Mouse (Mus musculus) left cerebral cortex, adult 11 months (tissue): ENCODE results near the gene Fads3.

Experiments
- DNase-seq: peaks from one replicate; pipeline ENCODE4 v3.0.0; 2022; ENCODE audit warnings: low spot score

Gene Fads3

GRCm38 (mm10) chr19:10070186-10070980 is 29.0 kb downstream of the Fads3 start:
- DNase-seq = no peak

DNA sequence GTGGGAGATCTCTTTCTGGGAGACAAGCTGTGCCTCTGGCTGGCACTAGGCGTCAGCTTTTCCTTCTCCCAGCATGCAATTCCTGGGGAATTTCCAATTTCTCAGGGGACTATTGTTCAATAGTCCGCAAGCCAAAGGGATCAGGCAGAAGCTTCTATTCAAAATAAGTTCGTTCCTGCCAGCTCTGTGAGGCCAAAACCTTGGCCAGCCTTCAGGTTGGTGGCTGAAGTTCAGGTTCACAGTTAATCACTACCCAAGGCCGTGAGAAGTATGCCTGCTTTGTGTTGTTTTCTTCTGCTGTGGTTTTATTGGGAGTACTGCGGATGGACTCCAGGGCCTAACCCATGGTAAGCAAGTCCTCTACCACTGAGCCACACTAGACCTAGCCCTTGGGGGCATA is 29.8 kb downstream of the Fads3 start:
- peak; percentile 42 for DNase-seq

- no peak for DNase-seq
These were observed 30.5 kb downstream of the Fads3 start for GRCm38 (mm10) chr19:10071892-10072291.

GRCm38 (mm10) chr19:10073145-10073544 is 31.8 kb downstream of the Fads3 start:
- DNase-seq = no peak

GRCm38 (mm10) chr19:10078392-10078791 is 37.0 kb downstream of the Fads3 start:
- DNase-seq = no peak

- no peak for DNase-seq
These were observed 39.0 kb downstream of the Fads3 start for GRCm38 (mm10) chr19:10080384-10080783.

- DNase-seq = no peak
These were observed 40.7 kb downstream of the Fads3 start for GRCm38 (mm10) chr19:10082105-10082504.

DNA sequence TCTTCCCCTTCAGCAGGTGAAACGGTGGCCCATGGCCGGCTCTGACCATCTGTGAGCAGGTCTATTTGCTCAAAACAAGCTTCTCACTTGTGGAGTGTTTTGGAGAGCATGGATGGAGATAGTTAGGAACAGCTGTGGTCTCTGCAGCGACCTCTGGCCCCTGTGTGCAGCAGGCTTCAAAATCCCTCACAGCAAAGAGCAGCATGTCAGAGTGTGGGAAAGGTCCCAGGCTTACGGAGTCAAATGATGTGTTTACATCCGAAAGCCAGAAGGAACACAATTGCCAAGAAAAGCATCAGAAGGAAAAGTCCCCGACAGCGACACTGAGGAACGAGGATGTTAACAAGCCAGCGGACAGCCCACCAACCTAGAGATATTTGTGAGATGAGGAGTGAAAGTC is 44.1 kb downstream of the Fads3 start:
- DNase-seq = no peak

GRCm38 (mm10) chr19:10086976-10087375 is 45.6 kb downstream of the Fads3 start:
- DNase-seq = no peak

GRCm38 (mm10) chr19:10093829-10094228 is 52.5 kb downstream of the Fads3 start:
- DNase-seq = no peak

GRCm38 (mm10) chr19:10094695-10095094 is 53.3 kb downstream of the Fads3 start:
- no peak for DNase-seq

DNA sequence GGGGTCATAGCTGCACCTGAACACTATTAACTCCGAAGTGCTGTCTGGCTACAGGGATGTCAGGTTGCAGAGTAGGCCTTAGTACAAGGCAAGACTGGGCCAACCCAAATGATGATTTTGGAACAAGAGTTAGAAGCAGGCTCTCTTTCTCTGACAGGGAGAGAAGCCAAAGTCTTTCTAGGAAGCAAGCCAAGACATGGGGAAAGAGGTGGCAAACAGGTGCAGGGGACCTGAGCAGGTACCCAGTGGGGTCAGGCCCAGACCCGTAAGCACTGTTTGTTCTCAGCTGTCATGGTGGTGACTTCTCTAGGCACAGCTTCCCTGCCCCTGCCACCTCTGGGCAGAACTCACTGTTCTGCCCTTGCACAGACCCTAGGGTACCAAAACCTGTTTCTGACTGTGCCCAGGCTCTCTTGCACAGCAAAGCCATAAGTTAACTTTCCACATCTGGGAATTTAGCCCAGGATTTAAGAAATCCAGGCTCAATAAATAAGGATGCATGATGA is 55.1 kb downstream of the Fads3 start:
- no peak for DNase-seq

DNA sequence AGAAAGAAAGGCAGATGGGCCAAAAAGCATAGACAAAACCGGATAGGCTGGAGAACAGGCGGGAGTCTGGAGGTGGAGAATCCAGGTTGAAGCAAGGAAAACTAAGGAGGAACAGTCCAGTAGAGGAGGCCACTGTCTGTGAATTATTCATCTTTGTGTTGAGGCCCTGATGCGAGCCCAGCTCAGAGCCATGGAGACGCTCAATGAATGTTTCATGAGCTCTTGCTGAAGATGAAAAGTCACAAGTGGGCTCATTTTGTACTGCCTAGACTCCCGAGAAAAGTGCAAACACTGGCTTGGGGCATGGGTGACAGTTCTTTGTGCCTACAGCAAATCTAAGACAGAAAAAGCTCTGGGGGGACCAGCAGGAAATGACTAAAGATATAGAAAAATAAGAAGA is 56.5 kb downstream of the Fads3 start:
- DNase-seq = no peak

GRCm38 (mm10) chr19:10100631-10101071 is 59.3 kb downstream of the Fads3 start:
- peak; percentile 35 for DNase-seq

- peak; percentile 80 for DNase-seq
These were observed 60.1 kb downstream of the Fads3 start, which contains the start of gene Fads2 for GRCm38 (mm10) chr19:10101341-10102053. Gene Fads2, minus strand, starts transcription at chr19:10101746.

GRCm38 (mm10) chr19:10102054-10102700 is 60.8 kb downstream of the Fads3 start:
- no peak for DNase-seq

GRCm38 (mm10) chr19:10104234-10104633 is 62.9 kb downstream of the Fads3 start:
- no peak for DNase-seq

GRCm38 (mm10) chr19:10105034-10105493 is 63.7 kb downstream of the Fads3 start:
- no peak for DNase-seq

DNA sequence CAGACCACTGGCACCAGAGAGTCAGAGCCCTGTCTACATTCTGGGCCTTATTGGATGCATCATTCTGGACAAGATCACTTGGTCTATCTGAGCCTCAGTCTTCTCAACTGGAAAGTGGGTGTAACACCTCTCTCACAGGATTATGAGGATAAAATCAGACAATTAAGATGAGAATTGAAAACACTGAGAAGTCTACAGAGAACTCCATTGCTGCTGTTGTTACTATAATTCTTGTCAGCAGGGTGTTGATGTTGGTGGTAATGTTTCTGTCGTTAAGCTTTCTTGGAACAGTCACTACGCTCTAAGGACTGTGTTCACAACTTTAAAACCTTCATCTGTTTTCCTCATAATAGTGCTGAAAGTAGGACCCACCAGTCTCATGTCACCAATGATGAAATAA is 65.3 kb downstream of the Fads3 start:
- no peak for DNase-seq

- DNase-seq = no peak
These were observed 65.8 kb downstream of the Fads3 start for GRCm38 (mm10) chr19:10107051-10107611.

- no peak for DNase-seq
These were observed 66.8 kb downstream of the Fads3 start for GRCm38 (mm10) chr19:10108129-10108528.

DNA sequence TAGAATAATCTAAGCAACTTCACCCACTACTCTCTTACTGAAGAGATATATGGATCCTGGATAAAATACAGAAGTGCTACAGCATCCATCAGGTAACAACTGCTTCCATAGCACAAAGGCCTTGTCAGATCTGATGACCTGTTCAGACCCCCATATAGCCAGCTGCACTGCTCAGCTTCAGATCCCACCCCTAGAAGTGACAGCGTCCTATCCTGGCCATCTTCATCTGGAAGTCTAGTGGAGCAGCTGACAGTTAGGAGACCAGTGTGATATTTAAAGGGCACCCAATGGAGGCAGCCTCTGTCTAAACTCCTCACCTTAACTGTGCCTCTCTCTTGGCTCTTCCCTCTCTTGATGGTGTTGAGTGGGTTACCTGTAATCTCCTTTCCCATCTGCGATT is 67.3 kb downstream of the Fads3 start:
- DNase-seq = no peak
